Mouse (Mus musculus) lung, embryonic 16.5 days (tissue): ENCODE data around the gene Nipa2. TPM values are rescaled to one million over a fixed set of nuclear protein-coding genes. Genes with fewer than 3 reads are reported as not detected.

Experiments used
- ATAC-seq: fragments of 200-750 bp; cut with Nextera tagmentation; 2 replicates; pipeline ENCODE4 v1.8.0; 2017; ENCODE audit warnings: low read depth, mild to moderate bottlenecking, moderate library complexity
- H3K27ac ChIP-seq: fragments of 300-500 bp; sonication (generic); 2 replicates; pipeline ENCODE4 v1.5.1; 2014; ENCODE audit warnings: mild to moderate bottlenecking, control low read depth, low read length
- H3K27me3 ChIP-seq: fragments of 300-500 bp; sonication (generic); 2 replicates; pipeline ENCODE4 v1.6.1; 2014; ENCODE audit warnings: low read depth, low read length, mixed read lengths; ENCODE audit not compliant: control insufficient read depth, insufficient read depth
- H3K36me3 ChIP-seq: fragments of 300-500 bp; sonication (generic); 2 replicates; pipeline ENCODE4 v1.6.1; 2014; ENCODE audit warnings: low read length; ENCODE audit not compliant: control insufficient read depth, insufficient read depth
- H3K4me1 ChIP-seq: fragments of 300-500 bp; sonication (generic); replicated peaks from 2 replicates; pipeline ENCODE4 v1.6.1; 2014; ENCODE audit warnings: low read length, mixed read lengths; ENCODE audit not compliant: control insufficient read depth, insufficient read depth
- H3K4me2 ChIP-seq: fragments of 300-500 bp; sonication (generic); 2 replicates; pipeline ENCODE4 v1.6.1; 2014; ENCODE audit warnings: low read depth, low read length, control low read depth
- H3K4me3 ChIP-seq: fragments of 300-500 bp; sonication (generic); 2 replicates; pipeline ENCODE4 v1.5.1; 2014; ENCODE audit warnings: mild to moderate bottlenecking, low read length, control low read depth
- H3K9ac ChIP-seq: fragments of 300-500 bp; sonication (generic); 2 replicates; pipeline ENCODE4 v1.6.1; 2014; ENCODE audit warnings: low read length, control low read depth
- H3K9me3 ChIP-seq: fragments of 300-500 bp; sonication (generic); 2 replicates; pipeline ENCODE4 v1.6.1; 2016; ENCODE audit warnings: low read length; ENCODE audit not compliant: control insufficient read depth
- WGBS: fragments of 180-500 bp; shearing (Covaris S2); extraction: QIAGEN DNeasy Blood & Tissue Kit; methylation state at CpG from one replicate; pipeline ENCODE4 v1.1.7; 2014; 5-methylcytosine and 5-hydroxymethylcytosine counted together
- polyA plus RNA-seq: library from polyadenylated mRNA; unstranded; fragments of >200 nt; fragmentation: Nextera tagmentation; extraction: Ambion mirVana; gene quantifications from 2 replicates; pipeline ENCODE4 v1.2.1, GENCODE M21; 2015

Nipa2 gene
- polyA plus RNA-seq, result 38.3 and 42.5 TPM in 2 replicates

GRCm38 (mm10) chr7:55962004-55962908 is at the start of gene Nipa2:
Nipa2 (minus strand) TSS chr7:55962476.
- ATAC-seq, result peak; percentile 99
- Histone ChIP-seq H3K27me3 (no peaks in the 10 kb centered on the region), H3K27ac (peak within 1 kb of the TSS; percentile 87), H3K4me1 (peaks cover 8% of the 10 kb centered on the region), H3K36me3 (peaks cover 3% of the 10 kb centered on the region; the same call in 1 of the 2 replicates), H3K9me3 (no peaks in the 10 kb centered on the region), H3K4me2 (peak within 1 kb of the TSS; percentile 82), H3K4me3 (peak within 1 kb of the TSS; percentile 80), H3K9ac (peak within 1 kb of the TSS; percentile 84)
- WGBS, result under 1% methylated on average over 70 of the region's 70 CpGs

DNA sequence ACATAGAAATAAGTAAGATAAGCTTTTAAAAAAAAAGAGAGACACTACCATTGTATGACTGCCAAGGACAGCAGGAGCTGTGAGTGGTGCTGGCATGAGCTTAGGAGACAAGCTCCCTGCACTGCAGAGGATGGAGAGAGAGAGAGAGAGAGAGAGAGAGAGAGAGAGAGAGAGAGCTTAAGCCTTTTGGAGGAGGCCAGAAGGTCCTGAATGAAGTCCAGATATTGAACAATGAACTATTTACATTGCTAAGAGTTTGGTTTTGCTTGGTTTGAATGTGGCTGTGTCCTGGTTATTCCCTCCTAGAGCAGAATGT is 48.7 kb upstream of the Nipa2 start:
- H3K9me3 ChIP-seq, result no peaks in the 10 kb centered on the region
- H3K9ac ChIP-seq, result no peak overlapping the region
- H3K27me3 ChIP-seq, result no peaks in the 10 kb centered on the region
- no peak overlapping the region for H3K4me3 ChIP-seq
- H3K4me2 ChIP-seq, result no peak overlapping the region
- H3K4me1 ChIP-seq, result no peaks in the 10 kb centered on the region
- ATAC-seq, result peak; percentile 52
- H3K27ac ChIP-seq, result no peak overlapping the region
- no peaks in the 10 kb centered on the region for H3K36me3 ChIP-seq

GRCm38 (mm10) chr7:56010318-56011017 is 48.2 kb upstream of the Nipa2 start:
- H3K27ac ChIP-seq, result no peak overlapping the region
- H3K4me3 ChIP-seq, result no peak overlapping the region
- H3K36me3 ChIP-seq, result no peaks in the 10 kb centered on the region
- no peak overlapping the region for H3K9ac ChIP-seq
- no peak for ATAC-seq
- H3K4me2 ChIP-seq, result no peak overlapping the region
- H3K27me3 ChIP-seq, result no peaks in the 10 kb centered on the region
- WGBS, result 63% methylated on average over 4 of the region's 4 CpGs
- H3K4me1 ChIP-seq, result no peaks in the 10 kb centered on the region
- H3K9me3 ChIP-seq, result no peaks in the 10 kb centered on the region

GRCm38 (mm10) chr7:55998997-55999396 is 36.7 kb upstream of the Nipa2 start:
- no peaks in the 10 kb centered on the region for H3K27me3 ChIP-seq
- H3K4me2 ChIP-seq, result no peak overlapping the region
- H3K27ac ChIP-seq, result no peak overlapping the region
- no peak overlapping the region for H3K9ac ChIP-seq
- 29% methylated on average over 3 of the region's 4 CpGs for WGBS
- H3K36me3 ChIP-seq, result no peaks in the 10 kb centered on the region
- no peaks in the 10 kb centered on the region for H3K4me1 ChIP-seq
- H3K9me3 ChIP-seq, result no peaks in the 10 kb centered on the region
- no peak overlapping the region for H3K4me3 ChIP-seq
- ATAC-seq, result no peak

DNA sequence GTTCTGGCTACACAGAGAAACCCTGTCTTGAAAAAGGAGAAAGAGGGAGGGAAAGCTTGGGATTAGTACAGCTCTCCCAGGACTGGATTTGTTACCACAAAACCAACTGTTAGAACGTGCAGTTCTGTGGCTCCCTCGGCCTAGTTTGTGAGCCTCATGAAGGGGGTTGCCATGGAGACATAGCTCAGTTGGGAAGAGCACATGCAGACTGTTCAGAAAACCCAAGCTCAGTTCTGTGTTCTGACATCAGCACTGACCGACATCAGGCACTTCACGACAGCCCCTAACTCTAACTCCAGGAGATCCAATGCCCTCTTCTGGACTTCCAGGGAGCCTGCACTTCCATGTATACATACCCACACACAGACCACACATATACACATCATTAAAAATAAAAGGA is 32.7 kb upstream of the Nipa2 start:
- H3K4me2 ChIP-seq, result no peak overlapping the region
- ATAC-seq, result no peak
- no peak overlapping the region for H3K27ac ChIP-seq
- H3K9ac ChIP-seq, result no peak overlapping the region
- H3K27me3 ChIP-seq, result no peaks in the 10 kb centered on the region
- WGBS, result 54% methylated on average over 4 of the region's 4 CpGs
- no peaks in the 10 kb centered on the region for H3K36me3 ChIP-seq
- H3K4me1 ChIP-seq, result no peaks in the 10 kb centered on the region
- H3K9me3 ChIP-seq, result no peaks in the 10 kb centered on the region
- H3K4me3 ChIP-seq, result no peak overlapping the region

DNA sequence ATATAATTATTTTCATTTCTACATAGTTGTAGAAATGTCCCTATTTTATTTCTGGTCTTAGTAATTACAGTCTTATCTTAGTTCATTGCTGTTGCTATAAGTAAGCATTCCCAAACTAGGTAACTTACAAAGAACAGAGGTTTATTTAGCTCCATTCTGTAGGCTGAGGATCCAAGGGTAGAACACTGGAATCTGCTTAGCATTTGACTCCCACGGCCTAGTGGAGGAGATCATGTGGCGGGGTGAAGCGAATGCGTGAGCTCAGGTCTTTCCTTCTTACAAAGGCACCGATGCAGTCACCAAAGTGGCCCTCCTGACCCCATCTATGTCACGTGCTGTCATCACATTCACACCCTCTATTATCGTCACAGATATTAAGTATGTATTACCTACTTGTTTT is 29.6 kb upstream of the Nipa2 start:
- WGBS, result 85% methylated on average over 7 of the region's 7 CpGs

GRCm38 (mm10) chr7:55991129-55991528 is 28.9 kb upstream of the Nipa2 start:
- H3K9ac ChIP-seq, result no peak overlapping the region
- H3K27ac ChIP-seq, result no peak overlapping the region
- no peaks in the 10 kb centered on the region for H3K27me3 ChIP-seq
- H3K36me3 ChIP-seq, result no peaks in the 10 kb centered on the region
- 90% methylated on average over 3 of the region's 3 CpGs for WGBS
- ATAC-seq, result no peak
- H3K4me2 ChIP-seq, result no peak overlapping the region
- H3K9me3 ChIP-seq, result no peaks in the 10 kb centered on the region
- no peak overlapping the region for H3K4me3 ChIP-seq
- H3K4me1 ChIP-seq, result no peaks in the 10 kb centered on the region

More for the DNA sequence above, 29.6 kb upstream of the Nipa2 start:
- no peaks in the 10 kb centered on the region for H3K4me1 ChIP-seq
- H3K27me3 ChIP-seq, result no peaks in the 10 kb centered on the region
- no peaks in the 10 kb centered on the region for H3K9me3 ChIP-seq
- H3K4me2 ChIP-seq, result no peak overlapping the region
- no peak overlapping the region for H3K27ac ChIP-seq
- H3K9ac ChIP-seq, result no peak overlapping the region
- H3K36me3 ChIP-seq, result no peaks in the 10 kb centered on the region
- no peak for ATAC-seq
- H3K4me3 ChIP-seq, result no peak overlapping the region

DNA sequence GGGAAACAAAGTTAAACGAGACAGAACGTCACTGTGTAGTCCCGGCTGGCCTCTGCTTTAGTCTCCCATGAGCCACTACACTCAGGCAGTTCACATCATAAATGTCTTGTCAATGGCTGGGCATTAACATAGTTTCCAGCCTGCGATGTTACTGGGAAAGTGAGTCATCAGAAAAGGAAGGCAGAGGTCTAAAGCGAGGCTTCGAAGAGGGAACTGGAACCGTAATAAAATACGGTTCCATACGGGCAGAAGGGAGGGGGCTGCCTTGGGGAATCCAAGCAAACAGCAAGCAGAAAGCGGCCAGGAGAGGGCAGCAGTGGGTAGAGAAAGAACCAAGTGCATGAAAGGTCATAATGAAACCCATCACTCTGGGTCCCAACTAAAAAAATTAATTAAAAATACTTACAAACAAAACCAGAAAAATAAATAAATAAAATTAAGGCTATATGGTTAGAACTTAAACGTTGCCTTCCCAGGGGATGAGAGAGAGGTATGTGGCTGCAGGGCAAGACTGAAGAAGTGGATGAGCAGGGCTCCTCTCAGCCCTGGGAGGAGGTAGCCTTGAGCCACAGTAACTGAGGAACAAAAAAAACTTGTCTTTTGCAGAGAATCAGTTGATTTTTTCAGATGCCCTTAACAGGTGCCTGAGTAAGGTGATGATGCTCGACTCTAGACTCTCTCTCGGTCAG is 24.4 kb upstream of the Nipa2 start:
- peaks cover 3% of the 10 kb centered on the region; the same call in 1 of the 2 replicates for H3K4me1 ChIP-seq
- H3K4me2 ChIP-seq, result 0 out of 2 replicates have a peak overlapping the region, but pooled peaks have one; percentile 34
- no peaks in the 10 kb centered on the region for H3K9me3 ChIP-seq
- no peaks in the 10 kb centered on the region for H3K36me3 ChIP-seq
- peak; percentile 58; the same call in 1 of the 2 replicates for ATAC-seq
- no peak overlapping the region for H3K27ac ChIP-seq
- H3K27me3 ChIP-seq, result no peaks in the 10 kb centered on the region
- 0 out of 2 replicates have a peak overlapping the region, but pooled peaks have one; percentile 12 for H3K4me3 ChIP-seq
- 32% methylated on average over 13 of the region's 13 CpGs for WGBS
- H3K9ac ChIP-seq, result peak overlapping the region; percentile 32; the same call in 1 of the 2 replicates

- no peaks in the 10 kb centered on the region for H3K9me3 ChIP-seq
- 73% methylated on average over 4 of the region's 4 CpGs for WGBS
- peaks cover 3% of the 10 kb centered on the region; the same call in 1 of the 2 replicates for H3K4me1 ChIP-seq
- H3K4me3 ChIP-seq, result no peak overlapping the region
- no peaks in the 10 kb centered on the region for H3K36me3 ChIP-seq
- no peak overlapping the region for H3K9ac ChIP-seq
- no peak overlapping the region for H3K27ac ChIP-seq
- H3K4me2 ChIP-seq, result no peak overlapping the region
- no peak for ATAC-seq
- H3K27me3 ChIP-seq, result no peaks in the 10 kb centered on the region
These were observed 22.5 kb upstream of the Nipa2 start for GRCm38 (mm10) chr7:55984754-55985153.
